Mouse (Mus musculus): ENCODE results near the gene Cep97. TPM values are rescaled to one million over a fixed set of nuclear protein-coding genes. Genes with fewer than 3 reads are reported as not detected.
"Not testable (repeated sequence)": the region's sequence is repeated elsewhere in the genome, so short reads cannot be mapped to it uniquely, and the experiment has no call there.

The Cep97 gene
- polyA plus RNA-seq, 1 experiment = 0.25 TPM

- Histone ChIP-seq H3K27ac (ENCODE audit: insufficient read depth, low read depth, low read length) (no peak overlapping the region), H3K36me3 (ENCODE audit: control insufficient read depth, insufficient read depth, low read length) (no peaks in the 10 kb centered on the region; the same call in 1 of the 2 replicates), H3K4me3 (ENCODE audit: low read depth, low read length) (no peak overlapping the region), H3K27me3 (ENCODE audit: control insufficient read depth, insufficient read depth, low read length) (no peaks in the 10 kb centered on the region), H3K4me1 (ENCODE audit: control insufficient read depth, insufficient read depth, insufficient read length, low read length) (no peaks in the 10 kb centered on the region)
- 84% methylated on average over 3 of the region's 3 CpGs for WGBS
- TF ChIP-seq CTCF (IDR thresholded peaks at IDR 0.05; ENCODE audit: extremely low read depth, insufficient read length, insufficient replicate concordance, low read depth, low read length) = no peak
- TF ChIP-seq POLR2A (IDR thresholded peaks at IDR 0.05; ENCODE audit: low read depth, low read length) = no peak
Measured at GRCm38 (mm10) chr16:55861104-55861503, 73.6 kb downstream of the Cep97 start.

DNA sequence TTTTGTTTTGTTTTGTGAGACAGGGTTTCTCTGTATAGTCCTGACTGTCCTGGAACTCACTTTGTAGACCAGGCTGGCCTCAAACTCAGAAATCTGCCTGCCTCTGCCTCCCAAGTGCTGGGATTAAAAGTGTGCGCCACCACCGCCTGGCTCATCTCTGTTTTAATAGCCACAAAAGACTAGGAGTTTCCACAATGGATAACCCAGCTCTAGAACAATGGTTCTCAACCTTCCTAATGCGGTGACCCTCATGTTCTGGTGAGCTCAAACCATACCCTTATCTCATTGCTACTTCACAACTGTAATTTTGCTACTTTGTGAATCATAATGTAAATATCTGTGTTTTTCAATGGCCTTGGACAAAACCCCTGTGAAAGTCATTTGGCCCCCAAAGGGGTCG is 75.2 kb downstream of the Cep97 start:
- not testable (repeated sequence) for H3K36me3 ChIP-seq (ENCODE audit: control insufficient read depth, insufficient read depth, low read length); H3K4me3 ChIP-seq (ENCODE audit: low read depth, low read length); H3K27ac ChIP-seq (ENCODE audit: insufficient read depth, low read depth, low read length); H3K27me3 ChIP-seq (ENCODE audit: control insufficient read depth, insufficient read depth, low read length); H3K4me1 ChIP-seq (ENCODE audit: control insufficient read depth, insufficient read depth, insufficient read length, low read length)
- 86% methylated on average over 4 of the region's 4 CpGs for WGBS

DNA sequence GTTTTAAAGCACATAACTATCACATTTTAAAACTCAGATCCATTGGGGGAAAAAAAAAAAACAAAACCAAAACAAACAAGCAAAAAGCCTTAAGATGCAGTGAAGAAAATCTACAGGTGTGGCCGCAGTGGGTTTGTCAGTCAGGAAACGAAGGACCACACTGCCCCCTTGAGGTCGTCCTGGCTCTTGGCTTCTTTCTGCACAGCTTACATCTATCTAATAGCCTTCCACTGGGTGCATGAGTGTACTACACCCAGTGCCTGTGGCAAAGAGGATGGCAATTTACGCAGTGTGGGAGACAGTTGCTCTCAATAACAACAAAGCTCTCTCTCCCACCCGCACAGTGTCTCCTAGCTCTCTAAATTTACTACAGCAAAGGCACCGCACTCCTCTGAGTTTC is 76.2 kb downstream of the Cep97 start:
- Histone ChIP-seq H3K4me3 (ENCODE audit: low read depth, low read length) (no peak overlapping the region), H3K27me3 (ENCODE audit: control insufficient read depth, insufficient read depth, low read length) (no peaks in the 10 kb centered on the region)

GRCm38 (mm10) chr16:55852943-55853727 is 81.5 kb downstream of the Cep97 start:
- Histone ChIP-seq H3K36me3 (ENCODE audit: control insufficient read depth, insufficient read depth, low read length) (no peaks in the 10 kb centered on the region), H3K27me3 (ENCODE audit: control insufficient read depth, insufficient read depth, low read length) (no peaks in the 10 kb centered on the region), H3K4me3 (ENCODE audit: low read depth, low read length) (no peak overlapping the region), H3K27ac (ENCODE audit: insufficient read depth, low read depth, low read length) (no peak overlapping the region), H3K4me1 (ENCODE audit: control insufficient read depth, insufficient read depth, insufficient read length, low read length) (no peaks in the 10 kb centered on the region)
- TF ChIP-seq CTCF (IDR thresholded peaks at IDR 0.05; ENCODE audit: extremely low read depth, insufficient read length, insufficient replicate concordance, low read depth, low read length) (no peak), POLR2A (IDR thresholded peaks at IDR 0.05; ENCODE audit: low read depth, low read length) (no peak)
- 46% methylated on average over 19 of the region's 19 CpGs for WGBS

More for the DNA sequence above, 76.2 kb downstream of the Cep97 start:
- TF ChIP-seq POLR2A (IDR thresholded peaks at IDR 0.05; ENCODE audit: low read depth, low read length) (no peak), CTCF (IDR thresholded peaks at IDR 0.05; ENCODE audit: extremely low read depth, insufficient read length, insufficient replicate concordance, low read depth, low read length) (peak; percentile 78; the same call in 1 of the 2 replicates)
- H3K27ac ChIP-seq (ENCODE audit: insufficient read depth, low read depth, low read length) = no peak overlapping the region
- no peaks in the 10 kb centered on the region for H3K4me1 ChIP-seq (ENCODE audit: control insufficient read depth, insufficient read depth, insufficient read length, low read length)
- no peaks in the 10 kb centered on the region; the same call in 1 of the 2 replicates for H3K36me3 ChIP-seq (ENCODE audit: control insufficient read depth, insufficient read depth, low read length)
- 57% methylated on average over 6 of the region's 6 CpGs for WGBS

DNA sequence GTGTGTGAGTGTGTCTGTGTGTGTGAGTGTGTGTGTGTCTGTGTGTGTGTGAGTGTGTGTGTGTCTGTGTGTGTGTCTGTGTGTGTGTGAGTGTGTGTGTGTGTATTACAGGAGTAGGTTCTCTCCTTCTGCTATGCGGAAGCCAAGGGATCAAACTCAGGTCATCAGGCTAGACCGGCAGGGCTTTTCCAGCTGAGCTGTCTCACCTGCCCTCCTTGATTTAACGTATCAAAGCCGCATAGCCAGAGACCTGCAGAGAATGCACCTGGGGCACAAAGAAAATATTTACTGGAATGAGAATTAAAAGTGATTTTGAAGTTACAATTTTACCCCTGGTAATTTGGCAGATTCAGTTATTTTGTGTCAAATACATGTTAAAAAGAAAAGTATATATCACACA is 82.1 kb downstream of the Cep97 start:
- Histone ChIP-seq H3K27ac (ENCODE audit: insufficient read depth, low read depth, low read length) (no peak overlapping the region), H3K36me3 (ENCODE audit: control insufficient read depth, insufficient read depth, low read length) (no peaks in the 10 kb centered on the region), H3K27me3 (ENCODE audit: control insufficient read depth, insufficient read depth, low read length) (no peaks in the 10 kb centered on the region), H3K4me1 (ENCODE audit: control insufficient read depth, insufficient read depth, insufficient read length, low read length) (no peaks in the 10 kb centered on the region), H3K4me3 (ENCODE audit: low read depth, low read length) (no peak overlapping the region)
- 39% methylated on average over 4 of the region's 4 CpGs for WGBS
- TF ChIP-seq CTCF (IDR thresholded peaks at IDR 0.05; ENCODE audit: extremely low read depth, insufficient read length, insufficient replicate concordance, low read depth, low read length) = no peak

DNA sequence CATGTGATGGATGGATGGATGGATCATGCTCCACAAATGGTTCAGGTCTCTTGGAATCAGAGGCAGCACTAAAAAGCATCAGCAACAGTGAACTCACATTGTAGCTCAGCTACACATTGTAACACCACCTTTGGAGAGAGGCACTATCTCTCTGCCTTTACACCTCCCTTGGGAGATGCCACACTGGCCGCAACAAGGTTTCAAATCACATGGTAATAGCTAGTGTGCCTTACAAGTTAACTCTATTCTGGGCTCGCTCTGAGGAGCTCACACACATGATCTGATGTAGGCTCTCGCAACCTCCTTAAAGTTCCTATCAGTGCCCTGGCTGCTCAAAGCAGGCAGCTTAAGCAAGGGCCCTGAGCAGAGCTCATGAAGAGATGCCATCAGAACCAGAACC is 84.2 kb downstream of the Cep97 start:
- H3K4me1 ChIP-seq (ENCODE audit: control insufficient read depth, insufficient read depth, insufficient read length, low read length) = no peaks in the 10 kb centered on the region
- no peaks in the 10 kb centered on the region for H3K27me3 ChIP-seq (ENCODE audit: control insufficient read depth, insufficient read depth, low read length)
- H3K36me3 ChIP-seq (ENCODE audit: control insufficient read depth, insufficient read depth, low read length) = no peaks in the 10 kb centered on the region
- H3K4me3 ChIP-seq (ENCODE audit: low read depth, low read length) = no peak overlapping the region
- H3K27ac ChIP-seq (ENCODE audit: insufficient read depth, low read depth, low read length) = no peak overlapping the region
- TF ChIP-seq POLR2A (IDR thresholded peaks at IDR 0.05; ENCODE audit: low read depth, low read length) (no peak), CTCF (IDR thresholded peaks at IDR 0.05; ENCODE audit: extremely low read depth, insufficient read length, insufficient replicate concordance, low read depth, low read length) (no peak)
- 94% methylated on average over 3 of the region's 3 CpGs for WGBS

Other genes with a start within 250 kb of the Cep97 start
- 38.6 and 53.2 TPM in 2 replicates for gene Nfkbiz, start 96.0 kb downstream of the Cep97 start, polyA plus RNA-seq (2012; rRNA removed)
- 0.42 and 1.3 TPM in 2 replicates for gene Nxpe3, start 39.6 kb downstream of the Cep97 start, polyA plus RNA-seq (2012; rRNA removed)
- 14.5 and 40.5 TPM in 2 replicates for gene Rpl24, start 31.4 kb upstream of the Cep97 start, polyA plus RNA-seq (2012; rRNA removed)
- 1.6 and 2.4 TPM in 2 replicates for gene Zbtb11, start 39.0 kb upstream of the Cep97 start, polyA plus RNA-seq (2012; rRNA removed)
- gene Pcnp, start 94.9 kb upstream of the Cep97 start, polyA plus RNA-seq (2012; rRNA removed) = 1.1 and 2.9 TPM in 2 replicates
- 1.6 and 1.7 TPM in 2 replicates for gene Trmt10c, start 103.0 kb upstream of the Cep97 start, polyA plus RNA-seq (2012; rRNA removed)
- gene Senp7, start 113.5 kb upstream of the Cep97 start, polyA plus RNA-seq (2012; rRNA removed) = 0.32 and 0.72 TPM in 2 replicates

Data from small intestine, adult 2 months (tissue).